Mouse (Mus musculus): ENCODE measurements around the gene Hmgxb4.

- TF ChIP-seq CTCF (conservative IDR thresholded peaks at IDR 0.05 in 1 of 2, IDR thresholded peaks at IDR 0.05 in 1 of 2; ENCODE audit: low read depth in 2 of 2, low read length in 2 of 2) (peak; percentile 81 to 91), TCF12 (IDR thresholded peaks at IDR 0.05; ENCODE audit: low read depth, low read length) (no peak), POLR2AphosphoS2 (IDR thresholded peaks at IDR 0.05; ENCODE audit: low read depth, low read length) (no peak), HCFC1 (IDR thresholded peaks at IDR 0.05; ENCODE audit: low read depth, low read length) (no peak), USF2 (conservative IDR thresholded peaks at IDR 0.05; ENCODE audit: low read depth, low read length) (no peak), ETS1 (conservative IDR thresholded peaks at IDR 0.05; ENCODE audit: low read depth, low read length) (no peak)
Observed at GRCm38 (mm10) chr8:74980711-74981062, 12.5 kb upstream of the Hmgxb4 start.

All from CH12.LX (cell line).